Mouse (Mus musculus): ENCODE measurements at regions not wholly inside any gene's neighbourhood (a gene's known extent, or its start where the extent isn't known, plus 50 kb on each side); places are given as distances from the start of the nearest gene placed in this dataset.

DNA sequence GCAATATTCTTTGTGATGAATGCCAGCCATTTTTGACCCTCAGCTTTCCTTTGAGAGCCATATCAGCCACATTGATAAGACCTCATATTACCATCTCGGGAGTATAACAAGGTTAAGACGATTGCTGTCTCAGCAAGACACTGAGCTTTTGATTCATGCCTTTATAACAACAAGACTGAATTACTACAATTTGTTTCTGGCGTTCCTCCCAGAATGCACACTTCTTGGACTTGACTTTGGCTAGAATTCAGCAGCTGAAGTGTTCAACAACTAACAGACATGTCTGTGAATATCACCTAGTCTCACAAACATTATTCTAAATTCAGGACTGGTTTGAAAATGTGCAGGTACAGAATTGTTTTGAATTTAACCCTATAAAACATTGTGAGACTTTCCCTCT, 324.5 kb downstream of the Dnajb9 start:
- ATAC-seq (ENCODE audit: extremely low read depth, insufficient number of reproducible peaks, low FRiP score, poor library complexity, severe bottlenecking) = no peak
- TF ChIP-seq POLR2AphosphoS5 (IDR thresholded peaks at IDR 0.05; ENCODE audit: insufficient replicate concordance, low read depth, low read length) = no peak
- TF ChIP-seq TAL1 (conservative IDR thresholded peaks at IDR 0.05; ENCODE audit: low read depth, low read length) = no peak
- TF ChIP-seq GATA1 (IDR thresholded peaks at IDR 0.05; ENCODE audit: borderline replicate concordance, low read length) = no peak
- TF ChIP-seq CTCF (IDR thresholded peaks at IDR 0.05; ENCODE audit: low read depth, low read length) = no peak
- TF ChIP-seq GATA2 (IDR thresholded peaks at IDR 0.05; ENCODE audit: borderline replicate concordance, low read depth, low read length) = no peak
- no peaks in the 10 kb centered on the region for H3K4me1 ChIP-seq (ENCODE audit: insufficient read depth, low read depth, low read length)
- no peak overlapping the region for H3K4me3 ChIP-seq (ENCODE audit: low read depth, low read length)
- no peaks in the 10 kb centered on the region for H3K36me3 ChIP-seq (replicated peaks)
- no peak for DNase-seq (ENCODE audit: low spot score)
- no peaks in the 10 kb centered on the region for H3K27me3 ChIP-seq (ENCODE audit: insufficient read depth, low read length)
- H3K9me3 ChIP-seq (replicated peaks) = peaks cover 2% of the 10 kb centered on the region

- Histone ChIP-seq H3K4me1 (ENCODE audit: insufficient read depth, low read depth, low read length) (no peaks in the 10 kb centered on the region), H3K36me3 (replicated peaks) (no peaks in the 10 kb centered on the region), H3K9me3 (replicated peaks) (peaks cover 6% of the 10 kb centered on the region), H3K27me3 (ENCODE audit: insufficient read depth, low read length) (no peaks in the 10 kb centered on the region), H3K4me3 (ENCODE audit: low read depth, low read length) (no peak overlapping the region)
- no peak for TF ChIP-seq POLR2AphosphoS5 (IDR thresholded peaks at IDR 0.05; ENCODE audit: insufficient replicate concordance, low read depth, low read length)
- TF ChIP-seq GATA2 (IDR thresholded peaks at IDR 0.05; ENCODE audit: borderline replicate concordance, low read depth, low read length) = no peak
- TF ChIP-seq TAL1 (conservative IDR thresholded peaks at IDR 0.05; ENCODE audit: low read depth, low read length) = no peak
- TF ChIP-seq CTCF (IDR thresholded peaks at IDR 0.05; ENCODE audit: low read depth, low read length) = no peak
- TF ChIP-seq GATA1 (IDR thresholded peaks at IDR 0.05; ENCODE audit: borderline replicate concordance, low read length) = no peak
- ATAC-seq (ENCODE audit: extremely low read depth, insufficient number of reproducible peaks, low FRiP score, poor library complexity, severe bottlenecking) (no peak), DNase-seq (ENCODE audit: low spot score) (no peak)
Measured at GRCm38 (mm10) chr12:43860479-43860878, 349.6 kb downstream of the Dnajb9 start.

- DNase-seq (ENCODE audit: low spot score) = no peak
- no peaks in the 10 kb centered on the region for H3K27me3 ChIP-seq (ENCODE audit: insufficient read depth, low read length)
- no peaks in the 10 kb centered on the region for H3K4me1 ChIP-seq (ENCODE audit: insufficient read depth, low read depth, low read length)
- TF ChIP-seq CTCF (IDR thresholded peaks at IDR 0.05; ENCODE audit: low read depth, low read length) = no peak
- TF ChIP-seq GATA2 (IDR thresholded peaks at IDR 0.05; ENCODE audit: borderline replicate concordance, low read depth, low read length) = no peak
- no peak for TF ChIP-seq GATA1 (IDR thresholded peaks at IDR 0.05; ENCODE audit: borderline replicate concordance, low read length)
- TF ChIP-seq TAL1 (conservative IDR thresholded peaks at IDR 0.05; ENCODE audit: low read depth, low read length) = no peak
- no peak for TF ChIP-seq POLR2AphosphoS5 (IDR thresholded peaks at IDR 0.05; ENCODE audit: insufficient replicate concordance, low read depth, low read length)
- H3K36me3 ChIP-seq (replicated peaks) = no peaks in the 10 kb centered on the region
- ATAC-seq (ENCODE audit: extremely low read depth, insufficient number of reproducible peaks, low FRiP score, poor library complexity, severe bottlenecking) = no peak
- peaks cover 4% of the 10 kb centered on the region; the same call in 1 of the 2 replicates for H3K9me3 ChIP-seq (replicated peaks)
- H3K4me3 ChIP-seq (ENCODE audit: low read depth, low read length) = no peak overlapping the region
Measured at GRCm38 (mm10) chr12:43856370-43856769, 353.8 kb downstream of the Dnajb9 start.

GRCm38 (mm10) chr12:43852246-43852645, 357.9 kb downstream of the Dnajb9 start:
- no peaks in the 10 kb centered on the region for H3K36me3 ChIP-seq (replicated peaks)
- TF ChIP-seq TAL1 (conservative IDR thresholded peaks at IDR 0.05; ENCODE audit: low read depth, low read length) = no peak
- TF ChIP-seq CTCF (IDR thresholded peaks at IDR 0.05; ENCODE audit: low read depth, low read length) = no peak
- no peak for TF ChIP-seq POLR2AphosphoS5 (IDR thresholded peaks at IDR 0.05; ENCODE audit: insufficient replicate concordance, low read depth, low read length)
- TF ChIP-seq GATA2 (IDR thresholded peaks at IDR 0.05; ENCODE audit: borderline replicate concordance, low read depth, low read length) = no peak
- no peak for TF ChIP-seq GATA1 (IDR thresholded peaks at IDR 0.05; ENCODE audit: borderline replicate concordance, low read length)
- H3K27me3 ChIP-seq (ENCODE audit: insufficient read depth, low read length) = no peaks in the 10 kb centered on the region
- 0 out of 2 replicates have a peak, but pooled peaks cover 2% of the 10 kb centered on the region for H3K9me3 ChIP-seq (replicated peaks)
- ATAC-seq (ENCODE audit: extremely low read depth, insufficient number of reproducible peaks, low FRiP score, poor library complexity, severe bottlenecking) (no peak), DNase-seq (ENCODE audit: low spot score) (no peak)
- H3K4me3 ChIP-seq (ENCODE audit: low read depth, low read length) = no peak overlapping the region
- H3K4me1 ChIP-seq (ENCODE audit: insufficient read depth, low read depth, low read length) = no peaks in the 10 kb centered on the region

DNA sequence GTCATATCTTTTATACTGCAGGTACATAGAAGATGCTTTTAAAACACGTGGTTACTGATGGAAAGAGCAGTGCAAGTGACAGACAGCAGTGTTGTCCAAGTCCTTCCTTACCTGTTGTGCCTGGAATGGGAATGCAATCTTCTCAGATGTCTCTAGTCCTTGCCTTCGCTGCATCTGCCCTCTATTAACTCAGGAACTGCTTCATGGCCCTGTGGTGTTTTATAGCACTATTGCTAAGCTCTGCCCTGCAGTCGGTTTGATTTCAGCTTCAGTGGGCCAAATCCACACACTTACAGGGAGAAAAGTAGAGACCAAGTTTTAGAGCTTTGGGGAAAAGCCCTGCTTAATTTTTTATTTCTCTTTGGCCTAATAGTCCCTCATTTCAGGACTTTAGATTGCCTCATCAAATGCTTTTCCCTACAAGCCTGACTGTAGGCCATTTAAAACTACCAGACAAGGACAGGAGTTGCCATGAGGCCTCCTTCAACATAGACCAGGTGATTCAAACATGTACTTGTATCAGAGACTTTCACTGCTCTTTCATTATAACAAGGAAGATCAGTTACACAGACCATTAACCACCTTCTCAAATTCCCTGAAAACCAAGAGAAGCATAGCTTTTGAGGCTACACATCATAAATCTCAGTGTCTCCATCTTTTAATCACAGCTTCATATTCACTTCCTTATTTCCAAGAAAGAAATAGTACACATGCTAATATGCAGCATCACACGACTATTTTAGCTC, 358.7 kb downstream of the Dnajb9 start:
- H3K27me3 ChIP-seq (ENCODE audit: insufficient read depth, low read length) = no peaks in the 10 kb centered on the region
- DNase-seq (ENCODE audit: low spot score) (no peak), ATAC-seq (ENCODE audit: extremely low read depth, insufficient number of reproducible peaks, low FRiP score, poor library complexity, severe bottlenecking) (no peak)
- no peaks in the 10 kb centered on the region for H3K36me3 ChIP-seq (replicated peaks)
- no peak for TF ChIP-seq TAL1 (conservative IDR thresholded peaks at IDR 0.05; ENCODE audit: low read depth, low read length)
- TF ChIP-seq CTCF (IDR thresholded peaks at IDR 0.05; ENCODE audit: low read depth, low read length) = no peak
- no peak for TF ChIP-seq POLR2AphosphoS5 (IDR thresholded peaks at IDR 0.05; ENCODE audit: insufficient replicate concordance, low read depth, low read length)
- no peak for TF ChIP-seq GATA2 (IDR thresholded peaks at IDR 0.05; ENCODE audit: borderline replicate concordance, low read depth, low read length)
- no peak for TF ChIP-seq GATA1 (IDR thresholded peaks at IDR 0.05; ENCODE audit: borderline replicate concordance, low read length)
- no peaks in the 10 kb centered on the region for H3K4me1 ChIP-seq (ENCODE audit: insufficient read depth, low read depth, low read length)
- 0 out of 2 replicates have a peak, but pooled peaks cover 2% of the 10 kb centered on the region for H3K9me3 ChIP-seq (replicated peaks)
- H3K4me3 ChIP-seq (ENCODE audit: low read depth, low read length) = no peak overlapping the region

DNA sequence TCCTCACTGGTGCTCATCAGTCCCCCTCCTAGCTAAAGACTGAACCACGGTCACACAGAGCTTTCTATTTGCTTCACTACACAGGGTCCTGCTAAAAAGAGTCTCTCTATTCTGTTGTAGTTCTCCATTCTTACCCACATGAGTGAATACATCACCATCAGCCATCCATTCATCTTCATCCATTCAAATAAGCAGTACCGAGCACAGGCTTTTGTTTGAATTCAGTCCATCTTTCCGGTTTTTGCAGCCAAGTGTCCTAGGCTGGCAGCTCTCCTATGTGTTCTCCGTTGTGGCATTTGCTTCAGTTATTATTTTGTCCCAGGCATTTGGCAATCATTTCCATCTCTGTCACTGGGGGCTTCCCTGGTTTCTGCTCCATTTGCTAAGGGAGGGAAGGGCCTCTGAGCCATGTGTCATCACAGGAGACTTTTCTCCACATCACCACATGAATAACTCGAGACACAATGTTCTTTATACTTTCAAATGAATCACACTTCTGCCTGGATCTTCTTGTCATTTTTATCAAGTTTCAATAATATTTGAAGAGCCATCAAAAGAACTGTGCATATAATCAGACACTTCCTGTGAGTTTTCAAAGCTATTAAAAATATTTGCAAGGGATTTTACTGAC, 366.1 kb downstream of the Dnajb9 start:
- H3K27me3 ChIP-seq (ENCODE audit: insufficient read depth, low read length) = no peaks in the 10 kb centered on the region
- ATAC-seq (ENCODE audit: extremely low read depth, insufficient number of reproducible peaks, low FRiP score, poor library complexity, severe bottlenecking) = no peak
- DNase-seq (ENCODE audit: low spot score) = no peak
- H3K9me3 ChIP-seq (replicated peaks) = no peaks in the 10 kb centered on the region
- no peak for TF ChIP-seq GATA2 (IDR thresholded peaks at IDR 0.05; ENCODE audit: borderline replicate concordance, low read depth, low read length)
- TF ChIP-seq GATA1 (IDR thresholded peaks at IDR 0.05; ENCODE audit: borderline replicate concordance, low read length) = no peak
- no peak for TF ChIP-seq CTCF (IDR thresholded peaks at IDR 0.05; ENCODE audit: low read depth, low read length)
- TF ChIP-seq TAL1 (conservative IDR thresholded peaks at IDR 0.05; ENCODE audit: low read depth, low read length) = no peak
- no peak for TF ChIP-seq POLR2AphosphoS5 (IDR thresholded peaks at IDR 0.05; ENCODE audit: insufficient replicate concordance, low read depth, low read length)
- no peaks in the 10 kb centered on the region for H3K36me3 ChIP-seq (replicated peaks)
- no peaks in the 10 kb centered on the region for H3K4me1 ChIP-seq (ENCODE audit: insufficient read depth, low read depth, low read length)
- no peak overlapping the region for H3K4me3 ChIP-seq (ENCODE audit: low read depth, low read length)
